Mouse (Mus musculus) left cerebral cortex, adult 11 months (tissue): ENCODE results near the gene Ablim2.
A peak's percentile ranks its signal among the peaks of the same experiment; 100 is the strongest.

Experiments
- DNase-seq: peaks from one replicate; pipeline ENCODE4 v3.0.0; 2022; ENCODE audit warnings: low spot score

Gene Ablim2

DNA sequence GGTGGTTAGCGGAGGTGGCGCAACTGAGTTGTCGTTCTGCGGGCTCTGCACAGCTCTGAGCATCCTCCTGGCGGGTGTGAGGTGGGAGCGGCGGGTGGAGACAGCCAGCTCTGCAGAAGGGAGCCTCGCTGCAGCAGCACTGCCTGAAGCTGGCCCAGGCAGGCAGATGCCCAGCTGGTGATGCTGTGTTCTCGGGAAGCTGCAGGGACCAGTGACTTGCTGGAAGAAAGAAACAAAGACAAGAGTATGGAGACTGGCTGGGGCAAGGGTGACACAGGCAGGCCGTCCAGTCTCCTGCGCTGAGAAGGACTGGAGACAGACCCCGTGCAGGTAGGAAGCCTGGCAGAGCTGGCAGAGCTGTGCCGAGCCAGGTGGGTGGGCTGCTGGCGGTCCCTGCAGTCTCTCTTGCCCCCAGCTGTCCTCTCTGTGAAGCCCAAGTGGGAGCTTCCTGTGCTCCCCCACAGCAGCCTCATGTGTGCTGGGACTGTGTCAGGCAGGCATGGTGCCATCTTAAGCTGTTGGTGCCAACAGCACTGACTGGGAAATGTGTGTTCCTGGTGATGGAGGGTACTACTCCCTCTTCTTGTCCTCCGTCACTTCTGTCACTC lies 56.8 kb downstream of the Ablim2 start:
- peak; percentile 79 for DNase-seq

DNA sequence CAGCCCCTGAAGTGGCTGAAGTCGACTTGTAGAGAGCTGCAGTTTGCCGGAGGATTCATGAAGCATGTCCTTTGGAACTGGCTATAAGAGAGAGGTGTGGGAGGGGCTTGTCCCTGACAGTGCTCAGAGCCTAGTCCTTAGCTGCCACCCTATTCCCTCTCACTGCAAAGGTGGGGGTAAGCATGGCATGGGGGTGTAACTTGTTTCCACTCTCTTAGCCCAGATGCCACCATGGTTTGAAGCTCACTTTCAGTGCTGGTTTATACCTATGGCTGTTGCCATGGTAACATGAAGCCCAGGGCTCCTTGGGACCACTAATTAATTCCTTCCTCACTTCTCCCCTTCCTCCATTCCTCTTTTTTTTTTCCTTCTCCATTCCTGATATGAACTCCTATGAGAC lies 57.4 kb downstream of the Ablim2 start:
- DNase-seq: no peak

DNA sequence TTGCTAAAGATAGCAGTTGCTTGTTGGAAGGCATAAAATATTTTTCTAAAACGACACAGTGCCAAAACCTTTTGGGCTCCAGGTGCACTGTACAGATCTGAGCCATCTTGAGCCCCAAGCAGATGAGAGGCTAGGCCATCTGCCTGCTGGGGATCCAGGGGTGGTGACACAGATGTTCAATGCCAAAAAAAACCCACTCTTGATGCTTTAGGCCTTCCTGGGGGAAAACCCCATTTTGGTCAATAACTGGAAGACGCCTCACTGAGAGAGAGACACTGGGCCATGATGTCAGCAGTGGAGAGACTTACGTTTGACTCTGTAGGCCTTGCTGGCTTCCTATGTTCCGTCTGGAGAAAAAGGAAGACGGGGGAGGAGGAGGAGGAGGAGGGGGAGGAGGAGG lies 59.6 kb downstream of the Ablim2 start:
- DNase-seq: no peak

DNA sequence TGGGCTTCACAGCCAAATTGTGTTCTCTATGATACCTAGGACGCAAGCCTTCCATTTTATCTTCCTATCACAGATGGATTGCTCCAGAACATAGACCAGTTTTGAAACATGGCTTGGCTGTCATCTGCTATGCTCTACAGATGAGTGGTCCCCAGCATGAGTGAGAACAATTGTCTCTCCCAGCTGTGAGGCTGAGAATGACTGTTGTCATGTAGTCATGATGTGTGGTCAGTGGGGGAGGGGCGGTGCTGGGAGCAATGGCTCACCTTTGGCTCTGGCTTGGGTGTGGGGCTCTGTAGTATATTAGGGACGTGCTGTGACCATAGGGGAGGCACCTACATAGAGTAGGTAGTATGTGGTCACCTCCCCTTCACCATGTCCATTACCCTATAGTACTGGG lies 60.2 kb downstream of the Ablim2 start:
- DNase-seq: no peak

DNA sequence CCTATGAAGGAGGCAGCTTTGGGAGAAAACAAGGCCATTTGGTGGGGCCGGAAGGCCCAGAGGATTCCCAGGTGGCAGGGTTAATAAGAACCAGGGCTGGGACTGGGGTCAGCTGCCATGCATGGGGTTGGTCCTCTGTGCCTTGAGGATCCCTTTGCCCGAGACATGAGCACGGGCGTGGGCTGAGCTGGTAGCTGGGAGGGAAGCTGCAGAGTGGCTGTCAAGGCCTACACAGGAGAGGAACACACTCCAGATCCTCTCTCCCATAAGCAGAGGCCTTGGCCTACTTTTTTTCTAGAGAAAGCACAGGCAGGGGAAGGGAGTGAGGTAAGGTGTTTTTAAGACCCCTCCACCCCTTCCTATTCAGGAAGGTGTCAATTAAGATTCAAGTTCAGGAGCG lies 65.0 kb downstream of the Ablim2 start:
- no peak for DNase-seq

GRCm38 (mm10) chr5:35826465-35826864 lies 68.8 kb downstream of the Ablim2 start:
- no peak for DNase-seq

GRCm38 (mm10) chr5:35827075-35827474 lies 69.4 kb downstream of the Ablim2 start:
- DNase-seq: peak; percentile 68

- no peak for DNase-seq
These were observed 70.2 kb downstream of the Ablim2 start for GRCm38 (mm10) chr5:35827856-35828255.

DNA sequence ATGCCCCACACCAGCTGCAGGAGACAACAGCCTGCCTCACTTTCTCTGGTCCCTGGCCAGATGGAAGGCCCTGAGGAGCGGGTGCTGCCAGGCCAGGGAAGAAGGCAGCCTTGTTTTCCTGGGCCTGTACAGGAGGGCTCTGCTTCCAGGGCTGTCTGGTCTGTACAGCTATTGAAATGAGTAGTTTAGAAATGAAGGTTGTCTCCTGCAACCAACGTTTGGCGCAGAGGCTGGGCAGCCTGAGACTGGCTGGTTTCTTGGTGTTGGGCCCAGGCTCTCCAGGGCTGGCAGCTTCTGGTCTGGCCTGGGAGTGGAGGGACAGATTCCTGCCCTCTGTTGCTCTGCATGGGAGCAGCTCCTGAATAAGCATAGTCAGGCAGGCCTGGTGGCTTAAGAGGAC lies 72.4 kb downstream of the Ablim2 start:
- peak; percentile 50 for DNase-seq

DNA sequence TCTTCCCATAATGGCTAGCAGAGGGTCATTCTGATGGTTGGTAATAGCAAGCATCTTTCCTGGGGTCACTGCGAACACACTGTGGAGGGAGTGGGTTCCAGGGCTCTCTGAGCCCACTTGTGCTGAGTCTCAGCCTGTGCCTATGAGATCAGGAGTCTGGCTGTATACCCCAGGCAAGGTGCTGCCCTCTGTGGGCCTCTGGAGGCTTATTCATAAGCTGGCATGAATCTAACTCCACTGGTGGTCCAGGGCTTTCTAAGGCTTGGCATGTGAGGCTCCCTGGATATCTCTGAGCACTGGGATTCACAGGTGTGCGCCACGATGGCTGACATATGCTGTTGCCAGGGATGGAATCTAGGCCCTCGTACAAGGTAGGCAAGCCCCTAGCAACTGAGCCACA lies 76.2 kb downstream of the Ablim2 start:
- DNase-seq: no peak

GRCm38 (mm10) chr5:35836992-35837391 lies 79.3 kb downstream of the Ablim2 start:
- no peak for DNase-seq

DNA sequence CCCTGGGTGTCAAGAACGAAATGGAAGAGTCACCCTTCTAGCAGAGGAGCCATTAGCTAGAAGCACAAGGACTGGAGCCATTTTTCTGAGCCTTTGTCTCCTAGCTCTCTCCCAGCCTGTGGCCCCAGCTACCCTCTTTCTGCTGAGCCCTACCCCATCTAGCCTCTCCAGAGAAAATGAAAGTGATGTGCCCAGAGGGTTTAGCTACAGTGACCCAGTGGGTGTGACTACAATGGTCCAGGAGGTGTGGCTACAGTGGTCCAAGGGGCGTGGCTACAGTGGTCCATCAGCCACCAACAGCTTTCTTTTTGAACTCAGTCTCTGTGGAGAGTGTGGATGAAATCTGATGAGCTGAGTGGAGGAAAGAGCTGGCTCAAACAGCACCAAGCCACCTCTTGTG lies 81.6 kb downstream of the Ablim2 start:
- no peak for DNase-seq

DNA sequence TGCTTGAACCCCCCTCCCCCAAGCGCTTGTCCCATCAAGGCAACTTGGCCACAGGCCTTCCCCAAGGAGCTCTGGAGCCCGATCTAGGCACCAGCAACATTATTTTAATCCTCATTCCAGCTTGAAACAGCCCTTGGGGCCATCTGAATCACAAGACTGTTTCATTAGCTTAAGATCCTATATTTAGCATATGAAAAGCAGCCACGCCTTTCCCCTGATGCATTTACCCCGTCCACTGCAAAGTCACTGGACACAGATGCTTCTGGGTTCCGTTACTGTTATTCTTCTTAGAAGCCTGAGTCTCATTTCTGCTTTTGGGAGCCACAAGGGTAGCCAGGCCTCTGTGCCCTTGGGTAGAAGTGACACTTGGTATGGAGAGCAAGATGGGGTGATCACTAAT lies 93.8 kb downstream of the Ablim2 start:
- DNase-seq: no peak

GRCm38 (mm10) chr5:35853463-35853862 lies 95.8 kb downstream of the Ablim2 start:
- DNase-seq: no peak

DNA sequence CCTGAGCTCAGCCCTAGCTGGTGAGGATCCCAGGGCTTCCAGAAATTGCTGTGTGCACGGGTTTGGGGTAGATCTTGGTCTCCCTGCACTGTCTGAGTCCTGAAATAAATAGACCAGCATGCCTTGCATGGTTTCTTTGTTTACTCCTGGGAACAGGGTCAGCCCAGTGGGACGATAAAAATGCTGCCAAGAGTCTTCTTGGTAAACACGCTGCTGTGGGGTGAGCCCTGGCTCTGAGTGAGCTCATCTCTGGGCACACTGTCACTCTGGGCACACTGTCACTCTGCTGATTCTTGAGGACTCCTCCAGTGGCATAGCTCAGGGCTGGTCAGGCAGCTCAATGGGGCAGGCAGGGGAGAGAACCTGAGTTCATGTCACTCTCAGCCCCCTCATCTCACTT lies 98.6 kb downstream of the Ablim2 start:
- no peak for DNase-seq

DNA sequence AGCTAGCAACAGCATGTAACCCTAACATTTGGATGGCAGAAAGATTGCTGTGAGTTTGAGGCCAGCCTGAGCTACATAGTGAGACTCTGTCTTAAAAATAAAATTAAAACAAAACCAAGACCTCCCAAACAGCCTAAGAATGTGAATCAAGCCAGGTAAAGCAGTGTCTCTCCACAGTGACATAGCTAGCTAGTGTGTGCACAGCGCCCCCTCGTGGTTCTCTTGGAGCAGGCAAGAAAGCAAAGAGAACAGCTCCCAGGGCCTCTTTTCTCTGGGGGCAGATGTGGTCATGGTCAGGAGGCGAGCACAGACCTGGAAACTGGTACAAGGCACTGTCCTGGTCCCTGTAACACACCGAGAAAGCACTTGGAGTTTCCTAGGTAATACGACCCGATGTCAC lies 100.4 kb downstream of the Ablim2 start:
- no peak for DNase-seq

- no peak for DNase-seq
These were observed 103.8 kb downstream of the Ablim2 start for GRCm38 (mm10) chr5:35861456-35861855.

DNA sequence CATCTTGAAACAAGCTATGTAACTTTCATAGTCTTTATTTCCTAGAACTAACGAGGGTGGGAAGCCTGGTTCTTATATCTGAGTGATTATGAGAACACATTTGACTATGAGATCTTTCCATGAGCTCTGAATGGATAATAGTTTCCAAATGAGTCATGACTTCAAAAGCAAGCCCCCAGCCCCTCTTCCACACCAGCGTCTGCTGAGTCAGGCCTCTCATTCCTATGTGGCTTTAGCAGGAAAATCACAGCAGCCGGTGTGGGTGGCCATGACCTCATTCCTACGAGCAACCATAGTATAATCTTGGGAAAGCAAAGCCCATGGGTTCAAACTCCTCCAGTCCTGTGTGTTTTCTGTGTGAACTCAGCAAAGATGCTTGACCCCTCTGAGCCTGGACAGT lies 112.3 kb downstream of the Ablim2 start:
- no peak for DNase-seq

- DNase-seq: peak; percentile 59
These were observed 112.8 kb downstream of the Ablim2 start for GRCm38 (mm10) chr5:35870408-35871012.

DNA sequence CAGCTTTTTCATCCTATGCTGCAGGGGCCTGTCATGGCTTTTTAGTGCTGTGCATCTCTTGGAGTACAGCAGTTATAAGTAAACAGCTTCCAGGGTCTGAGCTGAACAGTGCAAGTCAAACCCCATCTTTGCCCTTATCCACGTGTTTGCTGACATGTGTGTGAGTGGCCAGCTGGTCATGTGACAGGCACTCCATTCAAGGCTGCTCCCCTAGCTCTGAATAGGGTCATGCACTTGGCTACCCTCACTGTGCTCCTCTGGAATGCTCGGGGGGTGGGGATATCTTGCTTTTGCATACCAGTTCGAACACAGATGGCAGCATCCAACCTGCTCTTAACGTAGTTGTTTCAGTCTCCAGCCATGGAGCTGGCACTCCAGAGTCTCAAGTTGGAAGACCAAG lies 115.7 kb downstream of the Ablim2 start:
- DNase-seq: no peak

DNA sequence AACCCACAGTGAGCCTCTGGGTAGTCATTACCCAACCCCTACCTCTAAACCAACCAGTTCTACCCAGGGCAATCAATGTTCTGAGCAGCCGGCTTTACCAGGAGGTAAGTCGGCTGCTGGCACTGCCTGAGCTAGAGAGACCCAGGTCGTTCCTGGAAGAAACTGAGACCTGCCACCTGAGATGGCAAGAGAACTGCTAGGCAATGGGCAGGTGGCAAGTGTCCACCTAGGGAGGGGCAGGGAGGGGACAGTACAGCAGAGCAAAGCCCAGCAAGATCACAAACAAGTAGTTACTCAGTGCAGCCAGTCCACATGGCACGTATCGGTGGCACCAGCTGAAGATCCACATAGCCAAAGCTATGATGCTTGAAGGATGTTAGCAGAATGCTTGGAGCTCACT lies 118.6 kb downstream of the Ablim2 start:
- DNase-seq: no peak

DNA sequence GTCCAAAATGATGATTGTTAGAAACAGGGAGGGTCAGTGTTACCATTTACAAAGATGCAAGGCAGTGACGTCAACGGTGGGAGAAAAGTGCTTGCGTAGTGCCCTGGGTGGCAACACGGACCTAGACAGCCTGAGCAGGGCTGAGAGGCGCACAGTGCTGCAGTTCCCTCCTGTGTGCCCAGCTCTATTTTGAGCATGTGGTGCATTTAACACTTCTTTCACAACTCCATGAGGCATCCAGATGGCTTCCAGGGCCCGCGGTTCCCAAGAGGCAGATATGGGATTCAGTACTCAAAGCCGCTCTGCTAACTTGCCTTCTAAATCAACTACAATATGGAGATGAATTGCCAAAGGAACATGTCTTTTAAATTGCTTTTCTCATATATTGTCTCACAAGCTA lies 121.5 kb downstream of the Ablim2 start:
- peak; percentile 47 for DNase-seq

DNA sequence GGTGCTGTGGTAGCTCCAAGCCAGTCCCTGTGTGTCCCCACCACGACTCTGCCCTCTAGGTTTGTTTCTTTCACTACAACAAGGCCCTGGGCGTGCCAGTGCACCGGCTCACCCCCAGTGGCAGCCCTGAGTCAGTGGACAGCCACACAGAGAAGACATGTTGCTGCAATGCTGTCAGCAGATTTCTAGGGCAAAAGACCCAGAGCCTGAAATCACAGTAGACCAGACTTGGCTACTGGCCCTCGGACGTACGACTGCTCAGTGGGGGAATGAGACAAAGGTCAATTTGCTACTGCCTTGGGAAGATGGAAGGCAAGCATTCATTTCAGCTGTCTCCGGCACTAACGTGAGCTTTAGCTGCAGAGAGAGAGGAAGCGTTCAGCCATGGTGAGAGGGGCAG lies 124.7 kb downstream of the Ablim2 start:
- DNase-seq: no peak

- DNase-seq: no peak
These were observed 126.6 kb downstream of the Ablim2 start for GRCm38 (mm10) chr5:35884262-35884661.
